Mouse (Mus musculus) layer of hippocampus, adult 18-20 months (tissue): Measurements from ENCODE around the gene Duox1. TPM values are rescaled to one million over a fixed set of nuclear protein-coding genes. Genes with fewer than 3 reads are reported as not detected.
A peak's percentile ranks its signal among the peaks of the same experiment; 100 is the strongest.
"Not testable (repeated sequence)": the region's sequence is repeated elsewhere in the genome, so short reads cannot be mapped to it uniquely, and the experiment has no call there.

Experiments
- DNase-seq, 2 experiments: peaks; one replicate each; pipeline ENCODE4 v3.0.0; 2022; ENCODE audit warnings: low spot score in 2 of 2
- total RNA-seq, 2 experiments: library from RNA; stranded (reverse); gene quantifications; 2 replicates each; pipeline ENCODE4 v1.2.3; 2021

Gene Duox1
- total RNA-seq, 2 experiments from 2014 or later = not detected

DNA sequence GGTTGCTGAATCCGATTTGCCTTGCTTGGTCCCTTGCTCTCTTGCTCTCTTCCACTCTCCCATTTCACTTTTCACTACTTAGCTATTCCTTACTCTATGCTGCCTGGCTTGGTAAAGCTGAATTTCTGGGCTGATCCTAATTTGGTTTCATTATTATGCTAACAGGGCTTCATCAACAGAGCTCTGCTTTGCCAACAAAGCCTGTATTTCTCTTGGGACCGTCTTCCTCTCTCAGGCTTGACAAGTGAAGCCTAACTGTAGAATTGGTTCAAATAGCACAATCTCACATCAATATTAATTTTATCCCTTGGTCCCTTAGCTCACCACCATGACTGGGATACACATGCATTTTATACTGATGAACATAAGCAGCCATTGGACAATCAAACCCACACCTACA, 3.9 kb upstream of the Duox1 start:
- no peak for DNase-seq

DNA sequence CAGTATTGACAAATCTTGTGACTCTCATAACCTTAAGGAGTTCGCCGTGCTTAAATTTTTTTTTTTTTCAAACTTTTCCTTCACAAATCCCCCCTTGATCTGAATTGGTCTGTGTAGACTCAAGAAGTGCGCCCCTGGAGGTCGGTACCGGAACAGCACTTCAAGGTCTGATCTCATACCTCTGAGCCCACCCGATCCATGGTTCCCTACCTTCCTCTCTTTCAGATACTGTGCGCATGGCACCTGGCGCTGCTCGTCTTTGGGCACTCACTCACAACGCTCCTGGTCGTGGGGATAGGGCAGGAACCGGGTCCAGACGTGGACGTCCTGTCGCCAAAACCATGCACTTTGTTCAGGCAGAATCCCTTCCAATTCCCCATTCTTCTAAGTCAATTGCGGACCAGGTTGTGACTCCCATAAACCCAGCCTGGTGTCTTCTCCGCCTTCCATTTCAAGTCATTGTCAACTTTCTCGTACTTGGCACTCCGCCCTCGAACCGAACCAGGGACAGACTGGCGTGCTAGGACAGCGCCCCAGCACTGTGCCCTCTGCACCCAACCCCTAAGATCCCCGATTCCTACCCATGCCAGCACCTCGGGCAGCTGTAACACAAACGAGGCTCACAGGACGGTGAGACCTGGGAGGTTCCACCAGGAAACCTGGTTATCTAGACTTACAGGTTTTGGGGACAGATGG, 2.6 kb upstream of the Duox1 start:
- DNase-seq = peak; percentile 8 to 60

GRCm38 (mm10) chr2:122313536-122313935, 1.9 kb upstream of the Duox1 start, which contains the start of gene Duoxa1:
TSS of gene Duoxa1 (minus strand) at chr2:122313730.
- DNase-seq = no peak

GRCm38 (mm10) chr2:122317384-122317783, 1.9 kb downstream of the Duox1 start:
- no peak for DNase-seq

DNA sequence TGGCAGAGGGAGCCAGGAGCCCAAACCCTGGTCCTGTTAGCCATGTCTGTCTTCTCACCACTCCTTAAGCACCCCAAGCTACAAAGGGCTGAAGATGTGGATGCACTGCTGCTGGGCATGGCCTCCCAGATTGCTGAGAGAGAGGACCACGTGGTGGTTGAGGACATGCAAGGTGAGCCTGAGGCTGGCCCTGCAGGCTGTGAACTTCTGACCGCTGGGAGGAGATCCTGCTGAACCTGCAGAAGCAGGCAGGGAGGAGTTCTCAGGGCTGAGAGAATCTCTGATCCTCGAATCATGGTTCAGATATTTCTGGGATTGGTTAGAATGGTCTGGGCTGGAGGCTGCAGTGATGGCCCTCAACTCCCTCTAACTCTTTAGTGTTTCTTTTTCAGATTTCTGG, 8.5 kb downstream of the Duox1 start:
- no peak for DNase-seq

- DNase-seq = no peak
Measured at GRCm38 (mm10) chr2:122324586-122324985, 9.1 kb downstream of the Duox1 start.

DNA sequence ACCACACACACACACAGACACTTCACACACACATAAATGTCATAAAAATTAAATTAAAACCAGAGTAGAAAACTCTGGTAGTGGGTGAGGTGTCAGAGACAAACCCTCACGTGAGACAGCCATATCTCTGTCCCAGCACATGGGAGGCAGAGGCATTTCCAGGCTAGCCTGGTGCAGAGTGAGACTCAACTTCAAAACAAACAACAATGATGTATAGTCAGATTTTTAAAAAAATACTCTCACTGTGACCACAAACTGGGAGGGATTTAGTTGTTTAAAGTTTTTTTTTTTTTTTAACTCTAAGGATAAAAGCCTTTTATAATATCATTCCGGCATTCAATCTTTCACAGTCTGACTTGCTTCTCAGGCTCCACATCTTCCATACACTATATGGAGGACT, 9.9 kb downstream of the Duox1 start:
- no peak for DNase-seq

DNA sequence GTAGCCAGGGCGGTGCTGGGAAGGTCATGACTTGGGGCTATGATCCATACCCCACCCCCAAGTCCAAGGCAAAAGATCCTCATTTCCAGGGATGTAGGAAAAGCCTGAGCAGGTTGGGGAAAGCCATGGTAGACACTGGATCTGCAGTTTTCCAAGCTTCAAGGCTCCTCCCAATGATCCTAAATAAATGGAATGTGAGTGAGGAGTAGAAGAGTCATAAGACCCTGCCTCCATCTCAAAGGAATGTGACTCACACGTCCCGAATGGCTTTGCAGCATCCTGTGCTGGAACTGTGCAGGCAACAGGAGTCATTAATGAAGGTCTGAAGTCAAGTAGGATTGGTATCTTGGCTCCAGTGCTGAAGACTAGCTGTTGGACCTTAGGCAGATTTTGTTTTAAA, 12.5 kb downstream of the Duox1 start:
- DNase-seq = no peak

DNA sequence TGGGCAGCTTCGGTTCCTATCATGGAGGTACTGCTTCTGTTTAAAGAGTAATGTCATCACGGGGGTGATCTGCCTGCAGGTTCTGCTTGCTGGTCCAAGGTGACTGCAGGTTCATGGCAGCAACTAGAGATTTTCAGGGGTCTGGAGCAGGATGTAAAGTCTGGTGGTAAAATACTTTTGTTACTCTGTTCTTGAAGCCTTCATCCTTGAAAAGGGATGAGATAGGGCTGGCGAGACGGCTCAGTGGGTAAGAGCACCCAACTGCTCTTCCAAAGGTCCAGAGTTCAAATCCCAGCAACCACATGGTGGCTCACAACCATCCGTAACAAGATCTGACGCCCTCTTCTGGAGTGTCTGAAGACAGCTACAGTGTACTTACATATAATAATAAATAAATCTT, 14.8 kb downstream of the Duox1 start:
- not testable (repeated sequence) for DNase-seq

GRCm38 (mm10) chr2:122332222-122332621, 16.8 kb downstream of the Duox1 start:
- no peak for DNase-seq

DNA sequence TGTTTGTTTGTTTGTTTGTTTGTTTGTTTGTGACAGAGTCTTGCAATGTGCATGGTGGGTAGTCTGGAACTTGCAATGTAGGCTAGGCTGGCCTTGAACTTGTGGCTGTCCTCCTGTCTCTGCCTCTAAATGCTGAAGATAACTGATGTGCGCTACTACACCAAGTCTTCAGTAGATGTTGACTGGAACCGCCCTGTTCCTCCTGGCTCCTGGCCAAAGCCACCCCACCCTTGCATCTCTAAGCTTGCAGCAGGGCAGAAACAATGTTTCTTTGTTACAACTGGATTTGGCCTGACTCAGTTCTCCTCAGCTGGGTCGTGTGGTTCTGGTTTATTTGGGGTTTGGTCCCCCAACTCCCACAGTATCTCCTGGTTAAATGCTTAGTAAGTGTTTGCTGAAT, 18.7 kb downstream of the Duox1 start:
- DNase-seq = no peak

DNA sequence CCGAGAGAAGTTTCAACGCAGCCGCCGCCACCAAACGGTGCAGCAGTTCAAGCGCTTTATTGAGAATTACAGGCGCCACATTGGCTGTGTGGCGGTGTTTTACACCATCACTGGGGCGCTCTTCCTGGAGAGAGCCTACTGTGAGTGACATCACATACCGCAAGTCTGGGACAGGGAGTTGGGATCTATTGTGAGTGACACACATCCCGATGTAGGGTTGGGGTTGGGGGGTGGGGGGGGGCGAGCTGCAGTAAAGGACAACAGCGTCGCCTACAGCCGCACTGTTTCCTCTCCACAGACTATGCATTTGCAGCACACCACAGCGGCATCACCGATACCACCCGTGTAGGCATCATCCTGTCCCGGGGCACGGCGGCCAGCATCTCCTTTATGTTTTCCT, 21.8 kb downstream of the Duox1 start:
- no peak for DNase-seq

DNA sequence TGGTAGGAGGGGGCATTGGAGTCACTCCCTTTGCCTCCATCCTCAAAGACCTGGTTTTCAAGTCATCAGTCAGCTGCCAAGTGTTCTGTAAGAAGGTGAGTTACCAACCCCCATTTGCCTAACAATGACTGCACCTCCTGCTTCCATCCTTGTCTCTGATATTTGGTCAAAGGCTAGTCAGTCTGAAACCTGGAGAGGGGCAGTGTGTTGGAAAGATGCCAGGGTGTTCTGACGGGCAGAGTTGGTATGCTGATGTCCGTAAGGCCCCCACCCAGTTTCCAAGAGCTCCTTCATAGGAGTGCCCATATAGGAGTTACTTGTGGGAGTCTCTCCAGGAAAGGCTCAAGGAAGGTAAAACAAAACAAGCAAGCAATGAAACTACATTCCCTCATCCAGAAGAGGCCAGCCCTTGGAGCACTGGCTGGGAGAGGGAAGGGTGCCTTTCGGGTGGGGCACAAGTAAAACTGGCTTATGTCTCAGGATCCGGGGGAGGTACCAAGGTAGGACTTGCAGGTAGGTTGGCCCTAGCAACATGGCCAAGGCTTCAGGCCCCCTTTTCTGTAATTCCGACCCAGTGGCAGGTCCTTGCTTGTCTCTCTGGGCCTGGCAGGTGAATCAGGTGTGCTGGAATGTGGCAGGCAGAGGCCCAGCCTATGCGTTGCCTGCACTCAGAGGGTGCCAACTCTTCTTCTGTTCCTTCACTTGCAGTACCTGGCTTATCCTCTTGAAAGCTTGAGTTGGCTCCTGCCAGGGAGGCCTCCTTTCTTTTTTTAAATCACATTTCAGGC, 29.8 kb downstream of the Duox1 start:
- DNase-seq = no peak

- DNase-seq = not testable (repeated sequence)
Measured at GRCm38 (mm10) chr2:122346164-122346563, 30.7 kb downstream of the Duox1 start.

- no peak for DNase-seq
Measured at GRCm38 (mm10) chr2:122347257-122347656, 31.8 kb downstream of the Duox1 start.

GRCm38 (mm10) chr2:122348531-122349131, 33.2 kb downstream of the Duox1 start:
- peak; percentile 83 to 93 for DNase-seq

DNA sequence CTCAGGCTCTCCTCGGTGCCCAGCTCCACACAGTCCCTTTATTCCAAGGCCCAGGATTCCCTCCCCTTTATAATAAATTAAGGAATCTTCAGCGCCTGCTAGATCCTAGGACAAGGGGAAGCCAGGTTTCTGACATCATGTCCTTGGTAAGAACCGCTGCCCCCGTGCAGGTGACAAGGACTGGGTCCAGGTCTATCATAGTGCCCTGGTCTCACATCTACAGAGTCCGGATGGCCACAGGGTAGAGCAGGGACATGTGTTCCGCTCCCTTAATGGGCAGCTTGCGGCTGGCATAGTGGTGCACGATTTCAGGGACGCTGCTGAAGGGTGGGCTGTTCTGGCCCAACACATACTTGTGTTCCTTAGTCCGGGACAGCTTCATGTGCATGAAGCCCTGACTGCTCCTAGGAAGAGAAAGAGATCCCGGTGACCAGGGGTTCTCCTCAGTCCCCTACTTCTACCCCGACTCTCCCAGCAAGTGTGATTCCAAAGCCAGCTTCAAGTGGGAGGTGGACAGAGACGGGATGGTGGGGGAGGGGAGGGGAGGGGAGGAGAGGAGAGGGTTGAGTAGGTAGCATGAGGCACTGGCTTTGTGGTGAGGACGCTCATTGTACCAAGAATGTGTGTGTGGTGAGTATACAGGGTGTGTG, 33.8 kb downstream of the Duox1 start:
- no peak for DNase-seq

GRCm38 (mm10) chr2:122351156-122351930, 35.9 kb downstream of the Duox1 start:
- peak in 1 of 2 experiments; percentile 65 for DNase-seq

DNA sequence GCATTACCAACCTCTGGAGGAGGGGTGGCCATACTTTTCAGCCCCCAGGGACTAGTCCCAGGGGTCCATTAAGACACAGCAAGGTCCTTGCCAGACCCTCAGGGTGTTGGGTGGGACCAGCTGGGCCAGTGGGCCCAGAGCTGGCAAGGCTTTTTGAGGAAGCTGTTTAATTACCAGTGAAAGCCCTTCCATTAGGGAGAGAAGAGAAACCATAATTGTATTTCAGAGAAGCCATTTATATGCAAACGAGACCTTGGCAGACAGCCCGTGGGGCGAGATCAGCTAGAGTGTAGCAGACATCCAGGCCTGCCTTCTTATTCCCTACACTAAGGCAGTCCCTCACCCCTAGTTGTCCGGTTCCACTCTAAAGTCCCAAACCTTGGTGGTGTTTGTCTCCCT, 36.5 kb downstream of the Duox1 start:
- peak in 1 of 2 experiments; percentile 64 for DNase-seq

DNA sequence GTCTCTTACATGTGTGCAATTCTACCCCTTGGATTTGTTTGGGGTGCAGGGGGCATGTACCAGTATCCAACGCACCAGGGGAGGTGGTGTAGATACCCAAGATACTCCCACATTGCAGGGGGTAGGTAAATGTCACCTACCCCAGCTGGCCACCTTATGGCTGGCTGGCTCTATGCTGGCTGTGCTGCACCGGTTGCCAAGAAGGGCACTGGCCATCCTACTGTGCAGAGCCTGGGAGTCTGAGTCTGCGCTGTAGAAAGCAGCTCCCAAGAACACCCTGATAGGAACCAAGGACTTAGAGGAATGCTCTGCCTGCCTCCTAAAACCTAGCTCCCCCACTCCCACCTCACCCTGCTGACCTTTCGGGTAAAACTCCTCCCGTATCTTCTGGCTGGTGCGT, 37.5 kb downstream of the Duox1 start:
- DNase-seq = no peak

DNA sequence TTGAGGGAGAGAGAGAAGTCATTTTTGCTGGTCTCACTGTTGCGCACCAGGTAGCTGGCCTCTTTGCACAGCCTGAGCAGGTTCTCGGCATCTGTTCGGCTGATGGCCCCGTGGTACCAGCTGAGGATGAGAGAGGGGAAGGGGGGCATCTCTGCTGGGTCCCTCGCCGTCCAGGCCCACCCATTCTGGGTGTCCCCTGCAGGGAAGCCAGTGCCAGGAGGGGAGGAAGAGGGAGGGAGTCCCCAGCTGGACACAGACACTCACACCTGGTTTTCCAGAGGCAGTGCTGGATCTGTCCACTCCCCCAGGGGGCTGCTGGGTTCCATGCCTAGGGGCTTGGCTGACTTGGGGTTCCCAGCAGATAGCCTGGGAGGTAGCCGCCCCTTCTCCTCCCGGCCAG, 38.3 kb downstream of the Duox1 start:
- no peak for DNase-seq
